Mouse (Mus musculus) left cerebral cortex, postnatal 10 days (tissue): ENCODE data around the gene Klk1b22. TPM values are rescaled to one million over a fixed set of nuclear protein-coding genes. Genes with fewer than 3 reads are reported as not detected.
"Not testable (repeated sequence)": the region's sequence is repeated elsewhere in the genome, so short reads cannot be mapped to it uniquely, and the experiment has no call there.

Experiments used
- DNase-seq, 2 experiments: peaks; one replicate each; pipeline ENCODE4 v3.0.0; 2021 to 2022; ENCODE audit warnings: low spot score in 2 of 2, mixed read lengths in 1 of 2; ENCODE audit errors: extremely low spot score in 1 of 2
- intact Hi-C: fragments of 180-260 bp; cut with DNase I; formaldehyde crosslinking; loops from one replicate; pipeline ENCODE4 v1.15.1; 2025
- total RNA-seq, 2 experiments: library from RNA; stranded (reverse); gene quantifications; 2 replicates each; pipeline ENCODE4 v1.2.3; 2021

Gene Klk1b22
- not detected for total RNA-seq

GRCm38 (mm10) chr7:44112373-44112772 is at the start of gene Klk1b22:
Gene Klk1b22 (plus strand): TSS chr7:44112673.
- intact Hi-C loops = no loop called here
- no peak for DNase-seq

GRCm38 (mm10) chr7:44072117-44072516 is 40.4 kb upstream of the Klk1b22 start:
- DNase-seq = no peak

GRCm38 (mm10) chr7:44077703-44078102 is 34.8 kb upstream of the Klk1b22 start:
- intact Hi-C loops = no loop called here
- DNase-seq = no peak

More at GRCm38 (mm10) chr7:44072117-44072516, 40.4 kb upstream of the Klk1b22 start:
- intact Hi-C loops = no loop called here

- no peak for DNase-seq
- intact Hi-C loops = no loop called here
Measured at GRCm38 (mm10) chr7:44096111-44096510, 16.4 kb upstream of the Klk1b22 start.

DNA sequence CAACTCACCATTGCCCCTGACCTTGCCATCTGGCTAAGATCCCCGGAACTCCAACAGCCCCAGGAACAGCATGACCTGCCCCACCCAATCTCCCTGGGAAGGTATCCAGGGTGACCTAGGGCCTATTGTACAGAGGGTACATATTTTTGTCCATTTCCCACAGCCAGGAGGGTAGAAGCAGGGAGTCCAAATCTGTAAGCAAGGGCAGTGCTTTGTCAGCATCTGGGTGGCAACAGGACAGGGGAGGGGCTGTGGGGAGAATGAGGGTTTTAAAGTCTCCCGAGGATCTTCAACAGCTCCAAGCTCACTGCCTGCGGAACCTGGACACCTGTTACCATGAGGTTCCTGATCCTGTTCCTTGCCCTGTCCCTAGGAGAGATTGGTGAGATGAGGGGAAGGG is 10.4 kb upstream of the Klk1b22 start, which contains the start of gene Klk1b21:
Gene Klk1b21, plus strand, starts transcription at position 301 of the 400 bp plus-strand sequence.
- DNase-seq, intact Hi-C loops: not testable (repeated sequence)

- intact Hi-C loops = no loop called here
- DNase-seq = no peak
Measured at GRCm38 (mm10) chr7:44123445-44123844, 11.0 kb downstream of the Klk1b22 start.

DNA sequence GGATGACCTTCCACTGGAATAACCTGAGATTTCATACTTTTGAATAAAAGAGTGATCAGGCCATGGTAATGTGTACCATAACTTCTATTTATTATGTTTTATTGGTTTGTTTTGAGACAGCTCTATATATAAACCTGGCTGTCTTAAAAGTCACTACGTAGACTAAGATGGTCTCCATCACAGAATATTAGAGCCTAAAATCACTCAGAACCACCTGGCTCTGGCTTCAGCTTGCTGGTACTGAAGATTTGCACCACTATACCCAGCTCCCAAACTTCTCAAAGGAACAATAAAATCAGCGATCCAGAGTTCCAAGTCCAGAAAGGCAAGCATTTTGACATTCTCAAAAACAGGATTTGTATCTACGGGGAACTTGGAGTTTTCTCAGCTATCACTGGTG is 24.0 kb downstream of the Klk1b22 start, which contains the start of gene Klk1b16:
Gene Klk1b16, plus strand, starts transcription at position 301 of the 400 bp plus-strand sequence.
- DNase-seq = no peak
- intact Hi-C loops = no loop called here

Other genes with a start within 250 kb of the Klk1b22 start
- gene Klk4, start 231.5 kb upstream of the Klk1b22 start, total RNA-seq = not detected
- gene Klk15, start 178.9 kb upstream of the Klk1b22 start, total RNA-seq = not detected
- gene Klk1b8, start 162.0 kb upstream of the Klk1b22 start, total RNA-seq = not detected
- not detected for gene Klk1b1, start 145.9 kb upstream of the Klk1b22 start, total RNA-seq
- gene Klk1b9, start 136.6 kb upstream of the Klk1b22 start, total RNA-seq = not detected
- gene Klk1b11, start 116.8 kb upstream of the Klk1b22 start, total RNA-seq = not detected
- gene Klk1b26, start 100.5 kb upstream of the Klk1b22 start, total RNA-seq = not detected
- not detected for gene Klk1b27, start 60.4 kb upstream of the Klk1b22 start, total RNA-seq
- gene Klk1b21, start 10.3 kb upstream of the Klk1b22 start, total RNA-seq = not detected
- gene Klk1b16, start 24.1 kb downstream of the Klk1b22 start, total RNA-seq = not detected
- not detected for gene Klk1b24, start 75.6 kb downstream of the Klk1b22 start, total RNA-seq
- gene Klk1b3, start 85.5 kb downstream of the Klk1b22 start, total RNA-seq = not detected
- gene Klk1b4, start 94.8 kb downstream of the Klk1b22 start, total RNA-seq = not detected
- gene Klk1b5, start 103.3 kb downstream of the Klk1b22 start, total RNA-seq = not detected
- not detected for gene Klk1, start 112.7 kb downstream of the Klk1b22 start, total RNA-seq
- gene Gm36864, start 123.5 kb downstream of the Klk1b22 start, total RNA-seq = not detected
- under 1 TPM; 0.91 to 0.94 TPM for gene 1700028J19Rik, start 134.0 kb downstream of the Klk1b22 start, total RNA-seq
- 100 to 1,000 TPM; 116 to 119 TPM for gene 2410002F23Rik, start 134.0 kb downstream of the Klk1b22 start, total RNA-seq
- not detected for gene Acp4, start 144.7 kb downstream of the Klk1b22 start, total RNA-seq
- not detected for gene Gm15517, start 148.8 kb downstream of the Klk1b22 start, total RNA-seq
- gene Clec11a, start 194.2 kb downstream of the Klk1b22 start, total RNA-seq = 1 to 10 TPM; 2.5 to 2.8 TPM
- 100 to 1,000 TPM; 423 to 432 TPM for gene Shank1, start 197.6 kb downstream of the Klk1b22 start, total RNA-seq